Mouse (Mus musculus): Measurements from ENCODE around the gene Mmadhc. TPM values are rescaled to one million over a fixed set of nuclear protein-coding genes. Genes with fewer than 3 reads are reported as not detected.

The Mmadhc gene
- polyA plus RNA-seq, 1 experiment, result 117 TPM

DNA sequence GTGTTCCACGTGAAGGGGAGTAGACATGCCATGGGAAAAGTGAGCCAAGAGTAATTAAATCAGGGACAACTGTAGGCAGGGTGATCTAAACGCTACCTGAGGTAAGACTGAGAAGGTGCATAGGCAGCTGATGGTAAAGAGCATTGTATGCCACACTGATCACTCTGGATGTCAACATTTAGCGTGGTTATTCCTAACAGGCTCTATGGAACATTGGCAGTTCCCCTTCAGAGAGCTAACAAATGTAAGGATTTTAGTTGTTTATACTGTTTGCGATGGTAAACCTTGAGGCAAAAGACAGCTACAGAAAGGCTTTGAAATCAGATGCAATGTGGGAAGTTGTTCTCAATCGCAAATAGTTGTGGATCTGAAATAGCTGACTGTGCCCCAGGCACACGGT, 32.5 kb downstream of the Mmadhc start:
- H3ac ChIP-seq (ENCODE audit: control insufficient read depth, insufficient read length), result no peak overlapping the region
- no peak for TF ChIP-seq TCF3 (IDR thresholded peaks at IDR 0.05; ENCODE audit: insufficient read length, low read depth)
- no peak for TF ChIP-seq POLR2A (IDR thresholded peaks at IDR 0.05; ENCODE audit: insufficient read length, low read depth)
- no peak for TF ChIP-seq TCF12 (IDR thresholded peaks at IDR 0.05; ENCODE audit: insufficient read depth, poor library complexity, severe bottlenecking)
- TF ChIP-seq CEBPB (IDR thresholded peaks at IDR 0.05; ENCODE audit: insufficient read depth, poor library complexity, severe bottlenecking), result no peak
- TF ChIP-seq E2F4 (IDR thresholded peaks at IDR 0.05; ENCODE audit: insufficient read depth), result no peak
- no peak for TF ChIP-seq MYOG (IDR thresholded peaks at IDR 0.05; ENCODE audit: control insufficient read depth in 1 of 3, insufficient read depth in 1 of 3, insufficient read length in 2 of 3, low read depth in 2 of 3)
- no peak for TF ChIP-seq MYOD1 (IDR thresholded peaks at IDR 0.05; ENCODE audit: control insufficient read depth in 1 of 3, insufficient read length in 2 of 3, low read depth in 2 of 3)
- TF ChIP-seq REST (IDR thresholded peaks at IDR 0.05; ENCODE audit: insufficient read depth, insufficient read length), result no peak
- no peak for TF ChIP-seq MAX (IDR thresholded peaks at IDR 0.05; ENCODE audit: low read depth)
- TF ChIP-seq SRF (IDR thresholded peaks at IDR 0.05; ENCODE audit: control insufficient read depth, insufficient read length, low read depth), result no peak
- no peak for TF ChIP-seq USF1 (IDR thresholded peaks at IDR 0.05; ENCODE audit: low read depth)
- no peak for TF ChIP-seq POLR2AphosphoS2 (IDR thresholded peaks at IDR 0.05; ENCODE audit: insufficient read length, low read depth)
- no peaks in the 10 kb centered on the region for H3K27me3 ChIP-seq (ENCODE audit: control insufficient read depth, insufficient read depth, insufficient read length)
- H3K4me3 ChIP-seq, result no peak overlapping the region
- no peak overlapping the region for H3K4me2 ChIP-seq (ENCODE audit: low read depth)
- no peaks in the 10 kb centered on the region for H3K36me3 ChIP-seq (ENCODE audit: control insufficient read depth, insufficient read depth)
- H3K79me2 ChIP-seq (ENCODE audit: control insufficient read depth, insufficient read depth), result no peaks in the 10 kb centered on the region

DNA sequence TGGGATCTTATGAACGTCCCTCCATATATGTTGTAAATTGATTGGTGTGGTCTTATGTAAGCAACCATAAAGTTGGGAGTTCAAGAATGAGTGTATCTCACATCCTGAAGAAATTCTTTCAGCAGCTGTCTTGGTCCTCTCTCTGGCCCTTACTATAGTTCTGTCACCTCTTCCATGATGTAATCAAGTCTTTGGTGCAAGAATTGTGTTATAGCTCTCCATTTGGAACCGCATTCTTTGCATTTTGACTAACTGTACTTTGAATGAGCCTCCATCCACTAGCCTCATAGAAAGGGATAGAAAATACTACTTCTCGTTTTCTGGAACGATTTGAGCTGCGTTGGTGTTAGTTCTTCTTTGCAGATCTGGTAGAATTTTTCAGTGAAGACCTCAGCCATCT, 41.6 kb downstream of the Mmadhc start:
- Histone ChIP-seq H3K4me3 (no peak overlapping the region), H3K36me3 (ENCODE audit: control insufficient read depth, insufficient read depth) (no peaks in the 10 kb centered on the region), H3K27me3 (ENCODE audit: control insufficient read depth, insufficient read depth, insufficient read length) (no peaks in the 10 kb centered on the region), H3K79me2 (ENCODE audit: control insufficient read depth, insufficient read depth) (no peaks in the 10 kb centered on the region), H3K4me2 (ENCODE audit: low read depth) (no peak overlapping the region), H3ac (ENCODE audit: control insufficient read depth, insufficient read length) (no peak overlapping the region)
- TF ChIP-seq SRF (IDR thresholded peaks at IDR 0.05; ENCODE audit: control insufficient read depth, insufficient read length, low read depth), result no peak
- no peak for TF ChIP-seq E2F4 (IDR thresholded peaks at IDR 0.05; ENCODE audit: insufficient read depth)
- no peak for TF ChIP-seq MAX (IDR thresholded peaks at IDR 0.05; ENCODE audit: low read depth)
- no peak for TF ChIP-seq MYOD1 (IDR thresholded peaks at IDR 0.05; ENCODE audit: control insufficient read depth in 1 of 3, insufficient read length in 2 of 3, low read depth in 2 of 3)
- TF ChIP-seq REST (IDR thresholded peaks at IDR 0.05; ENCODE audit: insufficient read depth, insufficient read length), result no peak
- no peak for TF ChIP-seq USF1 (IDR thresholded peaks at IDR 0.05; ENCODE audit: low read depth)
- no peak for TF ChIP-seq POLR2A (IDR thresholded peaks at IDR 0.05; ENCODE audit: insufficient read length, low read depth)
- no peak for TF ChIP-seq CEBPB (IDR thresholded peaks at IDR 0.05; ENCODE audit: insufficient read depth, poor library complexity, severe bottlenecking)
- no peak for TF ChIP-seq POLR2AphosphoS2 (IDR thresholded peaks at IDR 0.05; ENCODE audit: insufficient read length, low read depth)
- TF ChIP-seq MYOG (IDR thresholded peaks at IDR 0.05; ENCODE audit: control insufficient read depth in 1 of 3, insufficient read depth in 1 of 3, insufficient read length in 2 of 3, low read depth in 2 of 3), result no peak
- no peak for TF ChIP-seq TCF12 (IDR thresholded peaks at IDR 0.05; ENCODE audit: insufficient read depth, poor library complexity, severe bottlenecking)
- TF ChIP-seq TCF3 (IDR thresholded peaks at IDR 0.05; ENCODE audit: insufficient read length, low read depth), result no peak

DNA sequence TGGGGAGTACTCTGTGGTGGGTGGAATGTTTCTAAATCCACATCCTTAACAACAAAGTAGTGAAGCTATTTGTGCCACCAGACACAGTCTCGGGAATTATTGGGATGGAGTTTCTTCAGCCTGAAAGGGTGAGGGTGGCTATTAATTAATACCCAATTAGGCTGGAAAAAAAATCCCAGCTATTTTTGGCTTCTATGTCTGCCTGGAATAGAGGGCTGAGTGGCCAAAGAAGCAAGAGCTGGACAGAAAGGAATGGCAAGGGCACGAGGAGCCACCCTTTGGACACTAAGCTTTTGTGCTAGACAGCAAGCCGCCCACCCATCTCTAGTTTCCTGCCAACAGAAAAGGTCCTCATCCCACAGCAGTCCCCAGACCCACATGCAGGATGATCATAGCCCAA, 48.0 kb downstream of the Mmadhc start:
- no peaks in the 10 kb centered on the region for H3K79me2 ChIP-seq (ENCODE audit: control insufficient read depth, insufficient read depth)
- no peak overlapping the region for H3ac ChIP-seq (ENCODE audit: control insufficient read depth, insufficient read length)
- no peaks in the 10 kb centered on the region for H3K36me3 ChIP-seq (ENCODE audit: control insufficient read depth, insufficient read depth)
- TF ChIP-seq CEBPB (IDR thresholded peaks at IDR 0.05; ENCODE audit: insufficient read depth, poor library complexity, severe bottlenecking), result no peak
- TF ChIP-seq TCF3 (IDR thresholded peaks at IDR 0.05; ENCODE audit: insufficient read length, low read depth), result no peak
- no peak for TF ChIP-seq POLR2A (IDR thresholded peaks at IDR 0.05; ENCODE audit: insufficient read length, low read depth)
- TF ChIP-seq E2F4 (IDR thresholded peaks at IDR 0.05; ENCODE audit: insufficient read depth), result no peak
- TF ChIP-seq MYOD1 (IDR thresholded peaks at IDR 0.05; ENCODE audit: control insufficient read depth in 1 of 3, insufficient read length in 2 of 3, low read depth in 2 of 3), result no peak
- TF ChIP-seq SRF (IDR thresholded peaks at IDR 0.05; ENCODE audit: control insufficient read depth, insufficient read length, low read depth), result no peak
- TF ChIP-seq REST (IDR thresholded peaks at IDR 0.05; ENCODE audit: insufficient read depth, insufficient read length), result no peak
- no peak for TF ChIP-seq MAX (IDR thresholded peaks at IDR 0.05; ENCODE audit: low read depth)
- TF ChIP-seq TCF12 (IDR thresholded peaks at IDR 0.05; ENCODE audit: insufficient read depth, poor library complexity, severe bottlenecking), result no peak
- no peak for TF ChIP-seq POLR2AphosphoS2 (IDR thresholded peaks at IDR 0.05; ENCODE audit: insufficient read length, low read depth)
- H3K4me2 ChIP-seq (ENCODE audit: low read depth), result peak overlapping the region; percentile 53
- no peak overlapping the region for H3K4me3 ChIP-seq
- no peaks in the 10 kb centered on the region for H3K27me3 ChIP-seq (ENCODE audit: control insufficient read depth, insufficient read depth, insufficient read length)

DNA sequence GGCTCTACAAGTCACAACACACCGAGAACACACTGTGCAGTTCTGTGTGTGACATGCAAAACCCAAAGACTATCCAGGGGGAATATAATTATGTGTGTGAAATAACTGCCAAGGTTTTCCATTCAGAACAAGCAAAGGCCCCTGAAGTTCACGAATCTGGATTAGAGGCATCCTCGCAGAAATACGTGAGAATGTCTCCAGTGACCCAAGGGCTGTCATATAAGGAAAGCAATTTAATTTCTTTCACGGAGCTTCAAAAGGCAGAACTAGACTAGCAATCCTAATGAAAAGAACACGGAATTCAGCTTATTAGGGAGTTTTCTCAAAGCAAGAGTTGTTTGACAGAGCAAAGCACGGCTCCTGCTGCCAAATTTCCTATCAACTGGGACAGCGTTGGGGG, 63.1 kb downstream of the Mmadhc start:
- H3K27me3 ChIP-seq (ENCODE audit: control insufficient read depth, insufficient read depth, insufficient read length), result no peaks in the 10 kb centered on the region
- no peak overlapping the region for H3ac ChIP-seq (ENCODE audit: control insufficient read depth, insufficient read length)
- no peaks in the 10 kb centered on the region for H3K79me2 ChIP-seq (ENCODE audit: control insufficient read depth, insufficient read depth)
- H3K36me3 ChIP-seq (ENCODE audit: control insufficient read depth, insufficient read depth), result no peaks in the 10 kb centered on the region
- TF ChIP-seq USF1 (IDR thresholded peaks at IDR 0.05; ENCODE audit: low read depth) (no peak), CEBPB (IDR thresholded peaks at IDR 0.05; ENCODE audit: insufficient read depth, poor library complexity, severe bottlenecking) (no peak), E2F4 (IDR thresholded peaks at IDR 0.05; ENCODE audit: insufficient read depth) (no peak), TCF12 (IDR thresholded peaks at IDR 0.05; ENCODE audit: insufficient read depth, poor library complexity, severe bottlenecking) (no peak), MYOG (IDR thresholded peaks at IDR 0.05; ENCODE audit: control insufficient read depth in 1 of 3, insufficient read depth in 1 of 3, insufficient read length in 2 of 3, low read depth in 2 of 3) (no peak), POLR2A (IDR thresholded peaks at IDR 0.05; ENCODE audit: insufficient read length, low read depth) (no peak), SRF (IDR thresholded peaks at IDR 0.05; ENCODE audit: control insufficient read depth, insufficient read length, low read depth) (no peak), POLR2AphosphoS2 (IDR thresholded peaks at IDR 0.05; ENCODE audit: insufficient read length, low read depth) (no peak), MAX (IDR thresholded peaks at IDR 0.05; ENCODE audit: low read depth) (no peak), MYOD1 (IDR thresholded peaks at IDR 0.05; ENCODE audit: control insufficient read depth in 1 of 3, insufficient read length in 2 of 3, low read depth in 2 of 3) (no peak), REST (IDR thresholded peaks at IDR 0.05; ENCODE audit: insufficient read depth, insufficient read length) (no peak), TCF3 (IDR thresholded peaks at IDR 0.05; ENCODE audit: insufficient read length, low read depth) (no peak)
- H3K4me2 ChIP-seq (ENCODE audit: low read depth), result no peak overlapping the region
- no peak overlapping the region for H3K4me3 ChIP-seq

Other genes starting within 250 kb of the Mmadhc start
- 3.9 TPM for gene Lypd6, start 230.4 kb downstream of the Mmadhc start, polyA plus RNA-seq (2012; fragmentation: generic; extraction: Trizol)